Mouse (Mus musculus) layer of hippocampus, adult 18-20 months (tissue): ENCODE measurements around the gene Slc9a8. TPM values are rescaled to one million over a fixed set of nuclear protein-coding genes. Genes with fewer than 3 reads are reported as not detected.

ENCODE experiments used
- DNase-seq, 2 experiments: peaks; one replicate each; pipeline ENCODE4 v3.0.0; 2022; ENCODE audit warnings: low spot score in 2 of 2
- total RNA-seq, 2 experiments: library from RNA; stranded (reverse); gene quantifications; 2 replicates each; pipeline ENCODE4 v1.2.3; 2021

The Slc9a8 gene
- total RNA-seq, 2 experiments from 2014 or later = 28.9 to 29.9 TPM

DNA sequence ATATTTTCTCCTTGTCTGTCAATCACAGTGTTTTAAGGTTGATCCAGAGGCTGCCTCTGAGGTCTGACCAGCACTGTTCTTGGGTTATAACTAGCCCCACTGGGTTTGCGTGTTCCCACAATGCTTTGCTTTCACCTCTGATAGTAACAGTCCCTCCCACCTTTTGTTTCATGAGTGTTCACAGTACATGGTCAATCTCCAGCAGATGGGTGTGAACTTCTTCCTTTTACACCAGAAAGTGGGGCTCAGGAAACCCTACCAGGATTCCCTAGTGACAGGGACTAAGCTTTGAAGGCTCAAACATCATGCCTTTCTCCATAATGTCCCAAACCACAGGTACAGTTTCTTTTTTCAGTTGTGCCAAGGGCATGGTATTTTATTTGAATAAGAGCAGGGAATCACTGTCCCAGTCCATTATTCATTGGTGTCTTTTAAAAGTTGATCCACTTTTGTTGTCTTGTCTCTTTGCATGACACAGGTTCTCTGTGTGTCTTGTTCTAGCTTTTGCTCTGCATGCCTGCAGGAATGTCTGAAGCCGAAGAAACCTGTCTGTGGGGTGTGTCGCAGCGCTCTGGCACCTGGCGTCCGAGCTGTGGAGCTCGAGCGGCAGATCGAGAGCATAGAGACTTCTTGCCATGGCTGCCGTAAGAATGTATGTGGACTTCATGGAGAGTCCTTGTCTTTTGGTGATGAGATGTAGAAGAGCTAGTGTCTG is 85.2 kb downstream of the Slc9a8 start:
- DNase-seq = no peak

DNA sequence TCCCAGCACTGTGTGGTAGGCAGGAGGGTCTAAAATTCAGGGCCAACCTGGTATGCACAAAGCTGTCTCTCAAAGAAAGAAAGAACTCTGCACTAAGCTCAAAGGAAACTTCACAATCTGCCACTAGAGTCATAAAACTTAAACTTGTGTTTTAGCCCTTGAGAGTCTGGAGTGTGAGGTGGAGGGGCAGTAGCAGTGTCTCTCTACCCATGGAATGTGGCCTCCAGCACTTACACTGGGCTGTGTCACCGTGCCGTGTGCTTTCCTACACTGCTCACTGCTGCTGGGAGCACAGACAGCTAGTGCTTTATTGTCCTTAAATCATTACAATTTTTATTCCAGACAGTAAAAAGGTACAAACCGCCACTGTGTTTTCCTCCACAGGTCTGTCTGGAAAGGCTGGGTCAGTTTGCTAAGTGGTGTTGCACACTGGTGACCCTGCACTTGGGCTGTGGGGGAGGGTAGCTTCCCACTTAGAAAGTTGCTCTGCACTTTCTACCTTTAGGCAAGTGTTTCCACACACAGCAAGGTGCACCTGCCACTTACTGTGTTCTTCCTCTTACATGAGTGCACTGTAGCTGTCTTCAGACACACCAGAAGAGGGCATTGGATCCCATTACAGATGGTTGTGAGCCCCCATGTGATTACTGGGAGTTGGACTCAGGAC is 86.3 kb downstream of the Slc9a8 start:
- no peak for DNase-seq

DNA sequence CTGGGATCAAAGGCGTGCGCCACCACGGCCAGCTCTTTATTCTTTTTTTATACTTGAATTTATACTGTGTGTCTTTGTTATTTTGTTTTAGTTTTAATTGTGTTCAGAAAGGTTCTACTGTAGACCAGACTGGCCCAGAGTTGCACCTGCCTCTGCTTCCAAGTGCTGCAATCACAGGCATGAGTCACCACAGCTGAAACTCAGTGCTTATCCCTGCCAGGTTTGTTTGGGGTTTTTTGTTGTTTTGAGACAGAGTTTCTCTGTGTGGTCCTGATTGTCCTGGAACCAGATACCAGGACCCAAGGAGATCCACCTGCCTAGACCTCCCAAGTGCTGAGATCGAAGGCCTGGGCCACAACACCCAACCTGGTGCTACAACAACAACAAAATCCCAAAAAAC is 87.1 kb downstream of the Slc9a8 start:
- no peak for DNase-seq

DNA sequence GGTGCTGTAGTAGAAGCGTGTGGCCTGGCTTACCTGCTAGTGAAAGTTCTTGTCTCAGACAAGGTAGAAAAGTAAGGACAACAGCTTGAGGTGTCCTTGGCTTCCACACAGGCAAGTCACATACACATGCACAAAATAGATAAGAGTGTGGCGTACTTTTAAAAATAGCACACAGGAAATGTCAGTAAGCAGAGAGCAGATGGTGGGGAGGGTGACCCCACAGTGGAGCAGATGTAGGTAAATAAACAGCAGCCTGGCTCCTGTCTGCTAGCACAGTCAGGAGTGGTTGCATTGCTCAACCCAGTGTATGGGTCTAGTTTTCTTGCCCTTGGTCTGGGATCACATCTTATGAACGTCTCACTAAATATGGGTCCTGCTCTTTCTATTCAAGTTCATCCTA is 89.0 kb downstream of the Slc9a8 start:
- no peak for DNase-seq

DNA sequence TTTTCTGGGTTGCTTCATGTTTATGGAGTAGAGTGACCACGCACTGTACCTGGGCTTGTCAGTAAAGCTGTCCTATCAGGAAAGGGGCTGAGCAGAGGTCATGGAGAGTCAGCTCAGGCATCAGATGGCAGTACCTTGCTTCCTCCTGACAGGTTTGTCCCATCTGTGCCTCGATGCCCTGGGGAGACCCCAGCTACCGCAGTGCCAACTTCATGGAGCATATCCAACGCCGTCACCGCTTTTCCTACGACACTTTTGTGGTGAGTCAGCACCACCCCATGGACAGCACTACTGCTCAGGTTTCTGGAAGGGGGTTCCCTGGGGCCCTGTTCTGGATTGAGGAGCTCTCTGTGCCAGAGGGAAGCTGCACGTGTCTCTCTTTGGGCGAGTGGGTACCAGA is 90.9 kb downstream of the Slc9a8 start:
- DNase-seq = no peak

DNA sequence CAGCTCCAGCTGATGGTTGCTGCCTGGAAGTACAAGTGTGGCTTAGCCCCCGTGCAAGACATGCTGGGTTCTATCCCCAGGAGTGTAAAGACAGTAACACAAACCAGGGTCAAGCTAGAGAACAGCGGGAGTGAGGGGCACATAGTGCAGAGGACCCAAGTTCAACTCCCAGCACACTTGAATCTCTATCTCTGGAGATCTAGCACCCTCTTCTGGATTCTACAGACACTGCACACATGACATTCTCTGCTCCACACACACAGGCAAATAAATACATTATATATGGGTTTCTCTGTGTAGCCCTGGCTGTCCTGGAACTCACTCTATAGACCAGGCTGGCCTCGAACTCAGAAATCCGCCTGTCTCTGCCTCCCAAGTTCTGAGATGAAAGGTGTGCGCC is 91.5 kb downstream of the Slc9a8 start:
- DNase-seq = no peak

DNA sequence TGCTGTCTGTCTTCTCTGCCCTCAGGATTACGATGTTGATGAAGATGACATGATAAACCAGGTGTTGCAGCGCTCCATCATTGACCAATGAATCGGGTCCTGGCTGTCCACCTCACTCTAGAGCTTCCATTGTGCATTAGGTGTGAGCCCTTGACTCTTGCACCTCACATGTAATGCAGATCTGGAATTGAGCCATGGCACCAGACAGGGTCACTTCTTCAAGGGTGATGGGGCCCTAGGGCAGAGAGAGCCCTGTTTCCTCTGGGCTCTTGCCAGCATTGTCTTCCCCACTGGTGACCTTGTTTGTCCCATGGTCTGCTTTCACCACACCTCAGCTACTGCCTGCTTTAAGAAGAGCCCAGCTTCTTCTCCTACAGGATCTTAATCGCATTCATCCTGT is 93.1 kb downstream of the Slc9a8 start:
- no peak for DNase-seq

DNA sequence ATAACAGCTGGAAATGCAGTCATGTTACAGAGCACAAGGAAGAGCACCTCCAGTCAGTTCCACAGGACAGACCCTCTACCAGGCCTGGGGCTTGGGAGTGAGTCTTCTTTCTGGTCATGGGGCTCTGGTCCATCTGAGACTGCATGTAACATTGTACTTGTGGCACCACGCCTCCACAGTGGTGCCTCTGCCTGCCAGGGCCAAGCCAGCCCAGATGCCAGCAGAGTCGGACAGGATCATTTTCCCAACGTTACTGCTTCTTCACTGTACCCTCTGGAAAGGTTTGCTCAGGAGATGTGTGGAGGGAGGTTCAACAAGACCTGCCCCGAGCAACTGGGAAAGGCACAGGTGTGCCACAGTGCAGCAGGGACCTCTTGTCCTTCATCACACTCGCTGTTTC is 94.2 kb downstream of the Slc9a8 start:
- DNase-seq = no peak

DNA sequence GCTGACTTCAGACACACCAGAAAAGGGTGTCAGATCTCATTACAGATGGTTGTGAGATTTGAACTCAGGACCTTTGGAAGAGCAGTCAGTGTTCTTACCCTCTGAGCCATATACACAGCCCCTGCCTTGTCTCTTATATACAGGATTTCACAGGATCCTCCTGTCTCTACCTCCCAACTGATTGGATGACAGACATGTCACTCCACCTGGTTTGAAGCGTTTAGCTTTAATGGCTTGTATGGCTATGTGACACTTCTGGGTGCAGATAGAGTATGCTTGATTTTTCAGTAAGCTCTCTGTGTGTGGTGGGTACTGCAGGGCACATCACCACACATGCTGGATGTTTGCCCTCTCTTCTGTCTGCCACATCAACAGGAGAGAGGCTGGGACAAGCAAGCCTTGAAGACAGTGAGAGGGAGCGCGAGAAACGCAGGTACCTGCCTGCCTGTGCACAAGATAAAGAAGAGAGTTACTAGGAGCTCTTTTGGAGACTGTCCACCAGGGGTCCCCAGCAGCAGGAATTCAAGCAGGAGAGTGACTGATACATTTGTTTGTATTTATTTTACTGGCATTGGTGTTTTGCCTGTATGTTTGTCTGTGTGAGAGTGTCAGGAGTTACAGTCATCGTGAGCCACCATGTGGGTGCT is 98.2 kb downstream of the Slc9a8 start:
- no peak for DNase-seq

Other genes starting within 250 kb of the Slc9a8 start
- gene Kcnb1, start 231.6 kb upstream of the Slc9a8 start, total RNA-seq = 100 to 1,000 TPM; 112 to 119 TPM
- 1 to 10 TPM in 1 of 2 experiments, under 1 TPM in 1; 0.79 to 1.2 TPM for gene Ptgis, start 181.1 kb upstream of the Slc9a8 start, total RNA-seq
- gene B4galt5, start 72.5 kb upstream of the Slc9a8 start, total RNA-seq = 10 to 100 TPM; 43.7 to 44.5 TPM
- gene Rnf114, start 70.9 kb downstream of the Slc9a8 start, total RNA-seq = 10 to 100 TPM; 51.4 to 54.6 TPM
- 10 to 100 TPM; 81.6 to 89.6 TPM for gene Spata2, start 71.2 kb downstream of the Slc9a8 start, total RNA-seq
- under 1 TPM; 0.32 to 0.53 TPM for gene Snai1, start 116.5 kb downstream of the Slc9a8 start, total RNA-seq
- gene Ube2v1, start 210.4 kb downstream of the Slc9a8 start, total RNA-seq = 100 to 1,000 TPM; 235 to 247 TPM
- 10 to 100 TPM; 36.7 to 39.9 TPM for gene Gm20431, start 239.8 kb downstream of the Slc9a8 start, total RNA-seq